Mouse (Mus musculus): ENCODE measurements around the gene Eif2ak3.
"Not testable (repeated sequence)": the region's sequence is repeated elsewhere in the genome, so short reads cannot be mapped to it uniquely, and the experiment has no call there.

The Eif2ak3 gene

GRCm38 (mm10) chr6:70844002-70844804 lies at the start of gene Eif2ak3:
Gene Eif2ak3 (plus strand): TSS chr6:70844515.
- DNase-seq: peak; percentile 98

- DNase-seq: no peak
Measured at GRCm38 (mm10) chr6:70796940-70797339, 47.4 kb upstream of the Eif2ak3 start.

GRCm38 (mm10) chr6:70797581-70798251 lies 46.6 kb upstream of the Eif2ak3 start:
- peak; percentile 39 for DNase-seq

- no peak for DNase-seq
Measured at GRCm38 (mm10) chr6:70804632-70805031, 39.7 kb upstream of the Eif2ak3 start.

- peak; percentile 66 for DNase-seq
Measured at GRCm38 (mm10) chr6:70805267-70805666, 39.0 kb upstream of the Eif2ak3 start.

GRCm38 (mm10) chr6:70805820-70806513 lies 38.3 kb upstream of the Eif2ak3 start:
- peak; percentile 48 for DNase-seq

GRCm38 (mm10) chr6:70806514-70806912 lies 37.8 kb upstream of the Eif2ak3 start:
- DNase-seq: no peak

- DNase-seq: no peak
Measured at GRCm38 (mm10) chr6:70810524-70810923, 33.8 kb upstream of the Eif2ak3 start.

GRCm38 (mm10) chr6:70811557-70812525 lies 32.5 kb upstream of the Eif2ak3 start:
- DNase-seq: peak; percentile 79

GRCm38 (mm10) chr6:70812526-70812895 lies 31.8 kb upstream of the Eif2ak3 start:
- DNase-seq: no peak

- no peak for DNase-seq
Measured at GRCm38 (mm10) chr6:70813921-70814628, 30.2 kb upstream of the Eif2ak3 start.

GRCm38 (mm10) chr6:70814629-70814950 lies 29.7 kb upstream of the Eif2ak3 start:
- no peak for DNase-seq

GRCm38 (mm10) chr6:70815471-70815870 lies 28.8 kb upstream of the Eif2ak3 start:
- DNase-seq: no peak

GRCm38 (mm10) chr6:70821566-70821965 lies 22.7 kb upstream of the Eif2ak3 start:
- no peak for DNase-seq

- no peak for DNase-seq
Measured at GRCm38 (mm10) chr6:70822386-70822910, 21.9 kb upstream of the Eif2ak3 start.

- not testable (repeated sequence) for DNase-seq
Measured at GRCm38 (mm10) chr6:70823277-70823676, 21.0 kb upstream of the Eif2ak3 start.

GRCm38 (mm10) chr6:70824085-70824986 lies 20.0 kb upstream of the Eif2ak3 start:
- DNase-seq: peak; percentile 54

- no peak for DNase-seq
Measured at GRCm38 (mm10) chr6:70824987-70825337, 19.4 kb upstream of the Eif2ak3 start.

GRCm38 (mm10) chr6:70829451-70829850 lies 14.9 kb upstream of the Eif2ak3 start:
- DNase-seq: no peak

GRCm38 (mm10) chr6:70830552-70830951 lies 13.8 kb upstream of the Eif2ak3 start:
- DNase-seq: no peak
